Mouse (Mus musculus) neural tube, embryonic 15.5 days (tissue): Measurements from ENCODE around the gene Pes1. TPM values are rescaled to one million over a fixed set of nuclear protein-coding genes. Genes with fewer than 3 reads are reported as not detected.

Source experiments
- ATAC-seq: fragments of 200-750 bp; cut with Nextera tagmentation; 2 replicates; pipeline ENCODE4 v1.8.0; 2017; ENCODE audit warnings: mild to moderate bottlenecking, moderate TSS enrichment, moderate library complexity; ENCODE audit not compliant: low FRiP score
- H3K27ac ChIP-seq: fragments of 300-500 bp; sonication (generic); replicated peaks from 2 replicates; pipeline ENCODE4 v1.5.1; 2015; ENCODE audit warnings: mild to moderate bottlenecking, inconsistent platforms
- H3K27me3 ChIP-seq: fragments of 300-500 bp; sonication (generic); replicated peaks from 2 replicates; pipeline ENCODE4 v1.6.1; 2015; ENCODE audit warnings: inconsistent platforms
- H3K36me3 ChIP-seq: fragments of 300-500 bp; sonication (generic); 2 replicates; pipeline ENCODE4 v1.6.1; 2015; ENCODE audit warnings: inconsistent platforms
- H3K4me1 ChIP-seq: fragments of 300-500 bp; sonication (generic); 2 replicates; pipeline ENCODE4 v1.6.1; 2015; ENCODE audit warnings: inconsistent platforms
- H3K4me2 ChIP-seq: fragments of 300-500 bp; sonication (generic); 2 replicates; pipeline ENCODE4 v1.6.1; 2015; ENCODE audit warnings: inconsistent platforms, mild to moderate bottlenecking, moderate library complexity
- H3K4me3 ChIP-seq: fragments of 300-500 bp; sonication (generic); replicated peaks from 2 replicates; pipeline ENCODE4 v1.5.1; 2015; ENCODE audit warnings: mild to moderate bottlenecking, inconsistent platforms
- H3K9ac ChIP-seq: fragments of 300-500 bp; sonication (generic); replicated peaks from 2 replicates; pipeline ENCODE4 v1.6.1; 2015; ENCODE audit warnings: mild to moderate bottlenecking, inconsistent platforms
- H3K9me3 ChIP-seq: fragments of 300-500 bp; sonication (generic); replicated peaks from 2 replicates; pipeline ENCODE4 v1.6.1; 2016; ENCODE audit warnings: inconsistent platforms
- WGBS: fragments of 180-500 bp; shearing (Covaris S2); methylation state at CpG from one replicate; pipeline ENCODE4 v1.1.7; 2015; ENCODE audit warnings: mixed read lengths; 5-methylcytosine and 5-hydroxymethylcytosine counted together
- polyA plus RNA-seq: library from polyadenylated mRNA; unstranded; fragments of >200 nt; fragmentation: Nextera tagmentation; extraction: Ambion mirVana; gene quantifications from 2 replicates; pipeline ENCODE4 v1.2.1, GENCODE M21; 2015

The Pes1 gene
- polyA plus RNA-seq, 1 experiment from 2014 or later, result 48.1 TPM

GRCm38 (mm10) chr11:4023321-4023720 is 59.5 kb downstream of the Pes1 start:
- no peaks in the 10 kb centered on the region for H3K4me1 ChIP-seq
- no peak overlapping the region for H3K9ac ChIP-seq
- no peak overlapping the region for H3K4me3 ChIP-seq
- WGBS, result 83% methylated on average over 2 of the region's 2 CpGs
- no peaks in the 10 kb centered on the region for H3K36me3 ChIP-seq
- no peak for ATAC-seq
- H3K27me3 ChIP-seq, result no peaks in the 10 kb centered on the region
- H3K27ac ChIP-seq, result no peak overlapping the region
- H3K4me2 ChIP-seq, result no peak overlapping the region
- H3K9me3 ChIP-seq, result no peaks in the 10 kb centered on the region

- no peak for ATAC-seq
- H3K27ac ChIP-seq, result no peak overlapping the region
Measured at GRCm38 (mm10) chr11:4027066-4027465, 63.3 kb downstream of the Pes1 start.

GRCm38 (mm10) chr11:4027561-4028334 is 64.0 kb downstream of the Pes1 start:
- H3K4me3 ChIP-seq, result no peak overlapping the region
- H3K4me1 ChIP-seq, result no peaks in the 10 kb centered on the region
- ATAC-seq, result no peak
- no peak overlapping the region for H3K27ac ChIP-seq
- no peak overlapping the region for H3K9ac ChIP-seq
- H3K9me3 ChIP-seq, result no peaks in the 10 kb centered on the region
- no peaks in the 10 kb centered on the region for H3K36me3 ChIP-seq
- H3K27me3 ChIP-seq, result no peaks in the 10 kb centered on the region
- 83% methylated on average over 9 of the region's 9 CpGs for WGBS
- no peak overlapping the region for H3K4me2 ChIP-seq

More at GRCm38 (mm10) chr11:4027066-4027465, 63.3 kb downstream of the Pes1 start:
- H3K27me3 ChIP-seq, result no peaks in the 10 kb centered on the region
- no peaks in the 10 kb centered on the region for H3K36me3 ChIP-seq
- H3K4me1 ChIP-seq, result no peaks in the 10 kb centered on the region
- 81% methylated on average over 8 of the region's 8 CpGs for WGBS
- no peaks in the 10 kb centered on the region for H3K9me3 ChIP-seq
- no peak overlapping the region for H3K4me2 ChIP-seq
- no peak overlapping the region for H3K4me3 ChIP-seq
- H3K9ac ChIP-seq, result no peak overlapping the region

- Histone ChIP-seq H3K4me2 (no peak overlapping the region), H3K27me3 (no peaks in the 10 kb centered on the region), H3K9ac (no peak overlapping the region), H3K4me3 (no peak overlapping the region), H3K4me1 (no peaks in the 10 kb centered on the region), H3K36me3 (no peaks in the 10 kb centered on the region), H3K9me3 (no peaks in the 10 kb centered on the region), H3K27ac (no peak overlapping the region)
- ATAC-seq, result no peak
- WGBS, result 66% methylated on average over 4 of the region's 4 CpGs
Measured at GRCm38 (mm10) chr11:4029343-4029742, 65.6 kb downstream of the Pes1 start.

Other genes starting within 250 kb of the Pes1 start
- 28.8 and 33.9 TPM in 2 replicates for gene Osbp2, start 100.1 kb upstream of the Pes1 start, polyA plus RNA-seq
- gene 4921536K21Rik, start 68.9 kb upstream of the Pes1 start, polyA plus RNA-seq, result 0.38 and 0.49 TPM in 2 replicates
- 21.9 and 22.2 TPM in 2 replicates for gene Dusp18, start 68.7 kb upstream of the Pes1 start, polyA plus RNA-seq
- 16.5 and 19.8 TPM in 2 replicates for gene Slc35e4, start 49.3 kb upstream of the Pes1 start, polyA plus RNA-seq
- 24.6 and 31.4 TPM in 2 replicates for gene Tcn2, start 31.8 kb upstream of the Pes1 start, polyA plus RNA-seq
- not detected in 2 replicates for gene 4930556J24Rik, start 12.8 kb downstream of the Pes1 start, polyA plus RNA-seq
- gene Gal3st1, start 19.7 kb downstream of the Pes1 start, polyA plus RNA-seq, result 10.5 and 12.1 TPM in 2 replicates
- gene Sec14l4, start 67.5 kb downstream of the Pes1 start, polyA plus RNA-seq, result 0.15 TPM in 1 of 2 replicates, not detected in the other
- 0.19 and 0.40 TPM in 2 replicates for gene Sec14l3, start 100.9 kb downstream of the Pes1 start, polyA plus RNA-seq
- 13.1 and 14.3 TPM in 2 replicates for gene Mtfp1, start 131.5 kb downstream of the Pes1 start, polyA plus RNA-seq
- gene Sec14l2, start 159.4 kb downstream of the Pes1 start, polyA plus RNA-seq, result 3.7 and 4.5 TPM in 2 replicates
- gene Rnf215, start 171.2 kb downstream of the Pes1 start, polyA plus RNA-seq, result 40.2 and 44.9 TPM in 2 replicates
- gene Ccdc157, start 196.3 kb downstream of the Pes1 start, polyA plus RNA-seq, result 7.5 and 10.0 TPM in 2 replicates
- 41.8 and 47.4 TPM in 2 replicates for gene Sf3a1, start 196.4 kb downstream of the Pes1 start, polyA plus RNA-seq
- gene Tbc1d10a, start 222.8 kb downstream of the Pes1 start, polyA plus RNA-seq, result 40.2 and 40.3 TPM in 2 replicates